Mouse (Mus musculus): Measurements from ENCODE around the gene Foxs1. TPM values are rescaled to one million over a fixed set of nuclear protein-coding genes. Genes with fewer than 3 reads are reported as not detected.

Foxs1 gene
- total and polyA plus RNA-seq, 2 experiments from 2014 or later = 2.8 to 5.0 TPM

- no peak for DNase-seq (ENCODE audit: low spot score)
- Histone ChIP-seq H3K36me3 (ENCODE audit: insufficient read depth, low read length) (peaks cover 13% of the 10 kb centered on the region; the same call in 1 of the 2 replicates), H3K9ac (replicated peaks; ENCODE audit: low read length) (no peak overlapping the region), H3K27me3 (ENCODE audit: insufficient read depth, low read length) (no peaks in the 10 kb centered on the region), H3K4me2 (ENCODE audit: low read depth, low read length) (no peak overlapping the region), H3K27ac (no peak overlapping the region), H3K4me1 (ENCODE audit: insufficient read depth, low read length) (no peaks in the 10 kb centered on the region), H3K4me3 (ENCODE audit: low read length) (no peak overlapping the region), H3K9me3 (ENCODE audit: low read length) (no peaks in the 10 kb centered on the region)
- TF ChIP-seq CTCF (IDR thresholded peaks at IDR 0.05; ENCODE audit: low read depth) = no peak
- ATAC-seq = no peak
- WGBS = 88% methylated on average over 5 of the region's 5 CpGs
Measured at GRCm38 (mm10) chr2:152888774-152889173, 44.2 kb downstream of the Foxs1 start.

- ATAC-seq (no peak), DNase-seq (ENCODE audit: low spot score) (no peak)
- H3K36me3 ChIP-seq (ENCODE audit: insufficient read depth, low read length) = 0 out of 2 replicates have a peak, but pooled peaks cover 3% of the 10 kb centered on the region
- H3K4me2 ChIP-seq (ENCODE audit: low read depth, low read length) = no peak overlapping the region
- TF ChIP-seq CTCF (IDR thresholded peaks at IDR 0.05; ENCODE audit: low read depth) = no peak
- H3K27ac ChIP-seq = no peak overlapping the region
- no peaks in the 10 kb centered on the region for H3K27me3 ChIP-seq (ENCODE audit: insufficient read depth, low read length)
- no peak overlapping the region for H3K9ac ChIP-seq (replicated peaks; ENCODE audit: low read length)
- H3K4me1 ChIP-seq (ENCODE audit: insufficient read depth, low read length) = no peaks in the 10 kb centered on the region
- WGBS = 95% methylated on average over 3 of the region's 3 CpGs
- no peaks in the 10 kb centered on the region for H3K9me3 ChIP-seq (ENCODE audit: low read length)
- no peak overlapping the region for H3K4me3 ChIP-seq (ENCODE audit: low read length)
Measured at GRCm38 (mm10) chr2:152887230-152887629, 45.8 kb downstream of the Foxs1 start.

- WGBS = 94% methylated on average over 6 of the region's 6 CpGs
- H3K4me3 ChIP-seq (ENCODE audit: low read length) = no peak overlapping the region
- ATAC-seq (no peak), DNase-seq (ENCODE audit: low spot score) (no peak)
- H3K4me2 ChIP-seq (ENCODE audit: low read depth, low read length) = no peak overlapping the region
- H3K27ac ChIP-seq = no peak overlapping the region
- no peaks in the 10 kb centered on the region for H3K4me1 ChIP-seq (ENCODE audit: insufficient read depth, low read length)
- no peak overlapping the region for H3K9ac ChIP-seq (replicated peaks; ENCODE audit: low read length)
- no peaks in the 10 kb centered on the region for H3K27me3 ChIP-seq (ENCODE audit: insufficient read depth, low read length)
- peaks cover 11% of the 10 kb centered on the region; the same call in 1 of the 2 replicates for H3K36me3 ChIP-seq (ENCODE audit: insufficient read depth, low read length)
- no peaks in the 10 kb centered on the region for H3K9me3 ChIP-seq (ENCODE audit: low read length)
- TF ChIP-seq CTCF (IDR thresholded peaks at IDR 0.05; ENCODE audit: low read depth) = no peak
Measured at GRCm38 (mm10) chr2:152884101-152884645, 48.8 kb downstream of the Foxs1 start.

Other genes starting within 250 kb of the Foxs1 start
- gene Mcts2, start 246.2 kb downstream of the Foxs1 start, total RNA-seq (2014; rRNA removed) = 9.0 and 14.0 TPM in 2 replicates
- gene Mcts2, start 246.2 kb downstream of the Foxs1 start, polyA plus RNA-seq (2015; fragmentation: Nextera tagmentation; extraction: Ambion mirVana) = 29.4 and 31.2 TPM in 2 replicates
- gene Id1, start 197.0 kb downstream of the Foxs1 start, total RNA-seq (2014; rRNA removed) = 142 and 198 TPM in 2 replicates
- 99.3 and 104 TPM in 2 replicates for gene Id1, start 197.0 kb downstream of the Foxs1 start, polyA plus RNA-seq (2015; fragmentation: Nextera tagmentation; extraction: Ambion mirVana)
- gene Cox4i2, start 179.0 kb downstream of the Foxs1 start, total RNA-seq (2014; rRNA removed) = 2.1 and 7.1 TPM in 2 replicates
- gene Cox4i2, start 179.0 kb downstream of the Foxs1 start, polyA plus RNA-seq (2015; fragmentation: Nextera tagmentation; extraction: Ambion mirVana) = 4.8 and 6.1 TPM in 2 replicates
- 130 and 135 TPM in 2 replicates for gene Bcl2l1, start 101.5 kb downstream of the Foxs1 start, total RNA-seq (2014; rRNA removed)
- gene Bcl2l1, start 101.5 kb downstream of the Foxs1 start, polyA plus RNA-seq (2015; fragmentation: Nextera tagmentation; extraction: Ambion mirVana) = 110 and 123 TPM in 2 replicates
- 8.1 and 15.6 TPM in 2 replicates for gene Tpx2, start 85.2 kb downstream of the Foxs1 start, total RNA-seq (2014; rRNA removed)
- gene Tpx2, start 85.2 kb downstream of the Foxs1 start, polyA plus RNA-seq (2015; fragmentation: Nextera tagmentation; extraction: Ambion mirVana) = 14.3 and 21.0 TPM in 2 replicates
- 0.14 and 0.58 TPM in 2 replicates for gene Mylk2, start 21.9 kb downstream of the Foxs1 start, total RNA-seq (2014; rRNA removed)
- gene Mylk2, start 21.9 kb downstream of the Foxs1 start, polyA plus RNA-seq (2015; fragmentation: Nextera tagmentation; extraction: Ambion mirVana) = 0.08 and 0.20 TPM in 2 replicates
- gene Dusp15, start 18.5 kb upstream of the Foxs1 start, total RNA-seq (2014; rRNA removed) = 32.0 and 47.0 TPM in 2 replicates
- gene Dusp15, start 18.5 kb upstream of the Foxs1 start, polyA plus RNA-seq (2015; fragmentation: Nextera tagmentation; extraction: Ambion mirVana) = 20.8 and 21.2 TPM in 2 replicates
- 5.2 and 7.3 TPM in 2 replicates for gene Ttll9, start 29.3 kb upstream of the Foxs1 start, total RNA-seq (2014; rRNA removed)
- gene Ttll9, start 29.3 kb upstream of the Foxs1 start, polyA plus RNA-seq (2015; fragmentation: Nextera tagmentation; extraction: Ambion mirVana) = 5.9 and 6.5 TPM in 2 replicates
- gene Pdrg1, start 82.2 kb upstream of the Foxs1 start, total RNA-seq (2014; rRNA removed) = 45.3 and 85.8 TPM in 2 replicates
- 221 and 224 TPM in 2 replicates for gene Pdrg1, start 82.2 kb upstream of the Foxs1 start, polyA plus RNA-seq (2015; fragmentation: Nextera tagmentation; extraction: Ambion mirVana)
- 65.0 and 74.1 TPM in 2 replicates for gene Xkr7, start 98.6 kb upstream of the Foxs1 start, total RNA-seq (2014; rRNA removed)
- gene Xkr7, start 98.6 kb upstream of the Foxs1 start, polyA plus RNA-seq (2015; fragmentation: Nextera tagmentation; extraction: Ambion mirVana) = 1.5 and 1.6 TPM in 2 replicates
- 3.9 and 4.7 TPM in 2 replicates for gene Ccm2l, start 132.7 kb upstream of the Foxs1 start, total RNA-seq (2014; rRNA removed)
- 1.3 TPM in 2 replicates for gene Ccm2l, start 132.7 kb upstream of the Foxs1 start, polyA plus RNA-seq (2015; fragmentation: Nextera tagmentation; extraction: Ambion mirVana)
- gene Hck, start 175.3 kb upstream of the Foxs1 start, total RNA-seq (2014; rRNA removed) = 12.2 and 17.0 TPM in 2 replicates
- 8.6 and 8.7 TPM in 2 replicates for gene Hck, start 175.3 kb upstream of the Foxs1 start, polyA plus RNA-seq (2015; fragmentation: Nextera tagmentation; extraction: Ambion mirVana)
- gene Tm9sf4, start 228.1 kb upstream of the Foxs1 start, total RNA-seq (2014; rRNA removed) = 61.4 and 70.4 TPM in 2 replicates
- gene Tm9sf4, start 228.1 kb upstream of the Foxs1 start, polyA plus RNA-seq (2015; fragmentation: Nextera tagmentation; extraction: Ambion mirVana) = 73.0 and 80.0 TPM in 2 replicates